Mouse (Mus musculus) forebrain, embryonic 15.5 days (tissue): Measurements from ENCODE around the gene Slc9a8. TPM values are rescaled to one million over a fixed set of nuclear protein-coding genes. Genes with fewer than 3 reads are reported as not detected.
"Not testable (repeated sequence)": the region's sequence is repeated elsewhere in the genome, so short reads cannot be mapped to it uniquely, and the experiment has no call there.

Experiments used
- ATAC-seq: fragments of 200-750 bp; cut with Nextera tagmentation; replicated peaks from 2 replicates; pipeline ENCODE4 v1.8.0; 2017; ENCODE audit warnings: mild to moderate bottlenecking, moderate TSS enrichment, moderate library complexity
- H3K27ac ChIP-seq: fragments of 300-500 bp; sonication (generic); replicated peaks from 2 replicates; pipeline ENCODE4 v1.5.1; 2015; ENCODE audit warnings: mild to moderate bottlenecking, inconsistent platforms
- H3K27me3 ChIP-seq: fragments of 300-500 bp; sonication (generic); 2 replicates; pipeline ENCODE4 v1.6.1; 2015; ENCODE audit warnings: inconsistent platforms
- H3K36me3 ChIP-seq: fragments of 300-500 bp; sonication (generic); 2 replicates; pipeline ENCODE4 v1.6.1; 2015; ENCODE audit warnings: mild to moderate bottlenecking, inconsistent platforms
- H3K4me1 ChIP-seq: fragments of 300-500 bp; sonication (generic); 2 replicates; pipeline ENCODE4 v1.6.1; 2015; ENCODE audit warnings: inconsistent platforms
- H3K4me2 ChIP-seq: fragments of 300-500 bp; sonication (generic); replicated peaks from 2 replicates; pipeline ENCODE4 v1.6.1; 2015; ENCODE audit warnings: mild to moderate bottlenecking, inconsistent platforms
- H3K4me3 ChIP-seq: fragments of 300-500 bp; sonication (generic); 2 replicates; pipeline ENCODE4 v1.5.1; 2015; ENCODE audit warnings: mild to moderate bottlenecking, inconsistent platforms
- H3K9ac ChIP-seq: fragments of 300-500 bp; sonication (generic); replicated peaks from 2 replicates; pipeline ENCODE4 v1.6.1; 2015; ENCODE audit warnings: mild to moderate bottlenecking, inconsistent platforms
- H3K9me3 ChIP-seq: fragments of 300-500 bp; sonication (generic); 2 replicates; pipeline ENCODE4 v1.6.1; 2016; ENCODE audit warnings: inconsistent platforms
- WGBS: fragments of 180-500 bp; shearing (Covaris S2); methylation state at CpG from one replicate; pipeline ENCODE4 v1.1.7; 2015; ENCODE audit warnings: mixed read lengths; 5-methylcytosine and 5-hydroxymethylcytosine counted together
- polyA plus RNA-seq: library from polyadenylated mRNA; unstranded; fragments of >200 nt; fragmentation: Nextera tagmentation; extraction: Ambion mirVana; gene quantifications from 2 replicates; pipeline ENCODE4 v1.2.1, GENCODE M21; 2015

Gene Slc9a8
- polyA plus RNA-seq, 1 experiment from 2014 or later, result 20.4 TPM

DNA sequence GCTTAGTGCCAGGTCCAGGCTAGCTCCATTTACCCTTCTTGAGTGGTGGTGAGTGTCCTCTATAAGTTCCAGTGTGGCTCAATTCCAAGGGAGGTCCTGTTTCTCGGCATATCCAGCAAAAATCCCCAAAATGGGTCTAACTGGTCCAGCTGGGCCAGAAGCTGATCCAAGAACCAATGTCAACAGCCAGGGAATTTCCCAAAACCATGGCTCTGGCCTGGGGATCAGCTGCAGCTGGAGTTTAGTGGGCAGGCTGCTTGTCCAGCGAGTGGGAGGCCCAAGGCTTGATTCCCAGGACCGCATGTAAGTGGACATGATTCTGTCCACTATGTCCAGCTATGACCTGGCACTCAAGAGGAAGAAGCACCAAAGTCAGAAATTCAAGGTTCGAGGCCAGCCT, 35.1 kb upstream of the Slc9a8 start:
- no peak overlapping the region for H3K27ac ChIP-seq
- no peak overlapping the region for H3K4me3 ChIP-seq
- no peak for ATAC-seq
- H3K9me3 ChIP-seq, result no peaks in the 10 kb centered on the region
- H3K36me3 ChIP-seq, result no peaks in the 10 kb centered on the region
- H3K4me2 ChIP-seq, result no peak overlapping the region
- no peaks in the 10 kb centered on the region for H3K4me1 ChIP-seq
- H3K27me3 ChIP-seq, result no peaks in the 10 kb centered on the region
- 77% methylated on average over 4 of the region's 4 CpGs for WGBS
- H3K9ac ChIP-seq, result no peak overlapping the region

DNA sequence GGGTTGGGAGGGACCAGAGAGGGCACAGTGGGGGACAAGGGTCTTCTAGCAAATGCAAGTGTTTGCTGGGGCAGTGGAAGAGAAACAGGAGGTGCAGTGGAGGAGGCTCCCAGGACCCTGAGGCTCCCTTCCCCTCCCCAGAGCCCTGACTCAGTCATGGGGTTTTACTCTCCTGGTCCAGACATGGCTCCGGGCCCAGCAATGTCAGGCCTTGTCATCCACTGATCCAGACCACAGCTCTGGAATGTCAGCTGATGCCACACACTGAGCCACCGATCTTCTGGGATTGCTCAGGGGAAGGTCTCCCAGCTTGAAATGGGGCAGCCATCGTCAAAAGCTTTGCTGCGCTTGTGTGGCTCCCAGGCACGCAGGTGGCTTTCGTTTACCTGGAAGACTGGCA, 34.5 kb upstream of the Slc9a8 start:
- H3K4me2 ChIP-seq, result no peak overlapping the region
- H3K9ac ChIP-seq, result no peak overlapping the region
- no peaks in the 10 kb centered on the region for H3K27me3 ChIP-seq
- no peaks in the 10 kb centered on the region for H3K4me1 ChIP-seq
- H3K36me3 ChIP-seq, result no peaks in the 10 kb centered on the region
- no peak overlapping the region for H3K27ac ChIP-seq
- H3K9me3 ChIP-seq, result no peaks in the 10 kb centered on the region
- ATAC-seq, result no peak
- 82% methylated on average over 6 of the region's 6 CpGs for WGBS
- no peak overlapping the region for H3K4me3 ChIP-seq

DNA sequence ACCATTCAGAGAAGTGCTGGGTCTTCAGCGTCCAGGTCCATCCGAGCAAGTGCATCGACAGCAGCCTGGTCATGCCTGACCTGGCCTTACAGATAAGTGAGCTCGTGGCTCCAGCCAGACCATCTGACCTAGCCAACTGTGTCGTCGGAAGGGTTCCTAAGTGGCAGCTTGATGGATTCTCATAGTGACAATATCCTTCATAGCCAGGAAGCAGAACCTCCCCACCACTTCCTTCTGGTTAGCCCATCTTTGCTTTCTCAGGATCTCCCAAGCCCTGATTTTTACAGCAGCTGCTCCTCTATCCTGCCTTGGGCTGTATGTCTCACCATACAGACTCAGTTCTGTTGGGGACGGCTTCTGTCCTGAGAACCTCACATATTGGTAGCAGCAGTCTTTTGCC, 27.1 kb upstream of the Slc9a8 start:
- H3K4me3 ChIP-seq, result no peak overlapping the region
- WGBS, result 89% methylated on average over 7 of the region's 7 CpGs

DNA sequence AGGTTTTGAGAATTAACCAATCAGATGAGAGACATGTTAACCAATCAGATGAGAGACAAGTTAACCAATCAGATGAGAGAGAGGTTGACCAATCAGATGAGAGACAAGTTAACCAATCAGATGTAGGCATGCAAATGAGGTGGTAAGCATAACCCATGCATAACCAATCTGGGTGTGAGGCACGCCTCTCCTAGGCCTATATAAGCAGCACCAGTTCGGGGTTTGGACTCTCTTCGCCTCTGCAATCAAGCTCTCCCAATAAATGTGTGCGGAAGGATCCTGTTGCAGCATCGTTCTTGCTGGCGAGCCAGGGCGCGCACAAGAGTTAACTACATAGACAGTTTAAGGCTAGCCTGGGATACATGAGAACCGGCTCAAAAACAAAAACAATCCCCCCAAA, 25.1 kb upstream of the Slc9a8 start:
- not testable (repeated sequence) for H3K27ac ChIP-seq, H3K9me3 ChIP-seq, H3K4me3 ChIP-seq, H3K4me1 ChIP-seq, H3K4me2 ChIP-seq, ATAC-seq, H3K36me3 ChIP-seq, H3K27me3 ChIP-seq, H3K9ac ChIP-seq
- WGBS, result 91% methylated on average over 9 of the region's 9 CpGs

More for the DNA sequence above, 27.1 kb upstream of the Slc9a8 start:
- Histone ChIP-seq H3K9ac (no peak overlapping the region), H3K36me3 (no peaks in the 10 kb centered on the region), H3K27ac (no peak overlapping the region), H3K27me3 (no peaks in the 10 kb centered on the region), H3K4me2 (no peak overlapping the region), H3K9me3 (no peaks in the 10 kb centered on the region), H3K4me1 (no peaks in the 10 kb centered on the region)
- ATAC-seq, result no peak

DNA sequence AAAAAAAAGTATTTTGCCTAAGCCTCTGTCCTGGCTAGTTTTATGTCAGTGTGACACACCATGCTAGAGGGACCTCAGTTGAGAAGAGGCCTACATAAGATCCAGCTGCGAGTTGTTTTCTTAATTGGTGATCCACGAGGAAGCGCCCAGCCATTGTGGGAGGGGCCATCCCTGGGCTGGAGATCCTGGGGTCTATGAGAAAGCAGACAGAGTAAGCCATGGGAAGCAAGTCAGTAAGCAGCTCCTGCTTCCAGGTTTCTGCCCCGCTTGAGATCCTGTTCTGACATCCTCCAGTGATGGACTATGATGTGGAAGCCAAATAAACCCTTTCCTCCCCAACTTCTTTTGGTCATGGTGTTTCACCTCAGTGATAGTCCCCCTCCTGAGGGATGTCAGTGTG, 22.5 kb upstream of the Slc9a8 start:
- H3K9ac ChIP-seq, result no peak overlapping the region
- no peaks in the 10 kb centered on the region for H3K36me3 ChIP-seq
- H3K4me1 ChIP-seq, result no peaks in the 10 kb centered on the region
- H3K4me3 ChIP-seq, result no peak overlapping the region
- no peaks in the 10 kb centered on the region for H3K27me3 ChIP-seq
- 66% methylated on average over 4 of the region's 4 CpGs for WGBS
- no peak overlapping the region for H3K4me2 ChIP-seq
- ATAC-seq, result no peak
- no peaks in the 10 kb centered on the region for H3K9me3 ChIP-seq
- H3K27ac ChIP-seq, result no peak overlapping the region

DNA sequence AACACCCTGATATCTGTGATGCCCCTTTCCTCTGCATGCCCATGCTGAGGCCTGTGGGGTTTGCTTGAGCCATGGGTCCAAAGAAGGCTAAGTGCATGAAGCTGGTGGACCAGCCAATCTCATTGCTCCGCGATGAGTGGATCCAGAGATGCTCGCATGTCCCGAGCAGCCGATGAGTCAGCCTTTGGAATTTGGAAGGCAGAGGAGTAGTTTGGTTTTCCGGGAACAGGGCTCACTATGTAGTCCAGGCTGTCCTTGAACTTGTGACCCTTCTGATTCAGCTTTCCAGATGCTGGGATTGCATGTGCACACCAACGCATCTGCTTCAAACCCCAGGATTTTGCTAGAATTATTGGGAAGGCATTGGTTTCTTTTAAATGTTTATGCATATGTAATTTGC, 21.9 kb upstream of the Slc9a8 start:
- Histone ChIP-seq H3K4me2 (no peak overlapping the region), H3K9ac (no peak overlapping the region), H3K27me3 (no peaks in the 10 kb centered on the region), H3K4me3 (no peak overlapping the region), H3K4me1 (no peaks in the 10 kb centered on the region), H3K36me3 (no peaks in the 10 kb centered on the region), H3K9me3 (no peaks in the 10 kb centered on the region), H3K27ac (no peak overlapping the region)
- ATAC-seq, result no peak
- WGBS, result 91% methylated on average over 7 of the region's 7 CpGs

DNA sequence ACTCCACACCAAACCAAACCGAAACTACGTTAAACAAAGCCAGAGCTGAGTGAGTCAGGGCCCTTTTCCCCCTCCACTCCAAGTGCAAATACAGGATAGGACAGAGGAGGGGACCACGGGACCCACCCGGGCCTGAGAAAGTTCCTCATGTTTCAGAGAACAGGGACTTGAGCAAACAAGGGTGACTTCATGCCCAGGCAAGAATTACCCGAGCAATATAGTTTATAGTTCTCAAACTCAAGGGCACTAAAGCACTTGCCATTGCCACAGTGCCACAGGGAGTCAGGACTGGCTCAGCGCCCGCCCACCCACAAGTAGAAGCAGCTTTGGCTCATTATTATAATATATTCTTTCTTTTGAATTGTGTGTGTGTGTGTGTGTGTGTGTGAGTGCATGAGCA, 18.4 kb upstream of the Slc9a8 start:
- no peak overlapping the region for H3K4me2 ChIP-seq
- H3K27ac ChIP-seq, result no peak overlapping the region
- H3K36me3 ChIP-seq, result no peaks in the 10 kb centered on the region
- 70% methylated on average over 7 of the region's 7 CpGs for WGBS
- H3K27me3 ChIP-seq, result no peaks in the 10 kb centered on the region
- no peaks in the 10 kb centered on the region for H3K4me1 ChIP-seq
- no peak for ATAC-seq
- no peak overlapping the region for H3K9ac ChIP-seq
- H3K4me3 ChIP-seq, result no peak overlapping the region
- H3K9me3 ChIP-seq, result no peaks in the 10 kb centered on the region

DNA sequence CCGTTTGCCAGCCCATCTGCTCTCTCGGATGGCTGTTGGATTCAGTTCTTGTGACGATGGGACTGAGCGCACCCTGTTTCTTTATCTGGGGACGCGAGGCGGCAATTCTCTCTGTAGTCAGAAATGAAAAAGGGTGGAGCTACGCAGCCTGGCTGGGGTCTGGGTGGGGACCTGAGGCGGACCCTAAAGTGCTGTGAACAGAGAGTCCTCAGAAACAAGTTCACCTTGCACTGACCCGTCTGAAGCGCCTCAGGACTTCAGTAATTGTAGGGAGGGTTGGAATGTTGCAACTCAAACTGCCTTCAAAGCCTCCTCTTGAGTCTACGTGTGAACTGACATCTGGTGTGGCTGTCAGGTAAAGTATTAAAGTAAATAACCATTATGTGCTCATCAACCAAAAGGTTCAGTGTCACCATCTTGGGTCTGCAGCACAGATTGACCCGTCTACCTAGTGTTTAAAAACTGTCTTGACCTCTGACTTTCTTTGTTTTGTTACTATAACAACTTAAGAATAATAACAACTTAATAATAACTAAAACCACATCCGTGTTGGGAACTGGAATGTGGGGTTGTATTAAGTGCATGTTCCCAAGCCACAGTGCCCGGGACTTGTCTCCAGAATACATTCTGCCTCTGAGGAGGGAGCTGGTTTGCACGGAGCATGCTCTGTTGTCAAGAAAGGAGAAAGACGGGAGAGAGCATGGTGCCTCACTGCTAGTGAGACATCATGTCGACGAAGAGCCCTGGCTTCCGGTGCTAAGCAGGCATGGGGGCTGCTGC, 16.2 kb upstream of the Slc9a8 start:
- H3K36me3 ChIP-seq, result no peaks in the 10 kb centered on the region

DNA sequence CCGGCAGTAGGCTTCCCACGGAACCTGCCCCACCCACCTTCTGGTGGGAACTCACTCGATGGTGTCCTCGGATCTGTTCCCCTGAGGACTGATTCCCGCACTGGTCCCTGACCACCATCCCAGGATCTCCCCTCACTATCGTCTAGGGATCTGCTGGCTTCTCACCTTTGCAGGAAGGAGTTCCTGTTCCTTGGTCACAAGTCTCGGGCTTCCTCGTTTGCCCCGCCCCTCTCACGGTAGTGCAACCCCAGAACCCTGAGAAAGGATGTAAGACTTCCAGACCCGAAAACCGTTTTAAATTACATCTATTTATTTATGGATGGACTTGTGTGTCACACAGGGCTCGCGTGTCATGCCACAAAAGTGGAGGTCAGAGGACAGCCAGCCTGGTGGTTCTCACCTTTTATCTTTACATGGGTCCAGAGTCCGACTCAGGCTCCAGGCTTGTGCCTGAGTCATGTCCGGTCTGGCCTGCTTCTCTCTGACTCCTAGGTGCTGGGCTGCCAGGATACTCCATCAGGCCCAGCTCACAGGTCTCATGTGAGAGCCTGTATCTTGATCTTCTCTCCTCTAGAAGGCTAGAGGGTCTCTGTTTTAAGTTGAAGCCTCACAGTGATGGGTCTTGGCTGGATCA, 14.1 kb upstream of the Slc9a8 start:
- Histone ChIP-seq H3K9me3 (no peaks in the 10 kb centered on the region), H3K4me3 (no peak overlapping the region), H3K4me2 (no peak overlapping the region), H3K27me3 (no peaks in the 10 kb centered on the region), H3K36me3 (no peaks in the 10 kb centered on the region), H3K9ac (no peak overlapping the region), H3K4me1 (no peaks in the 10 kb centered on the region), H3K27ac (no peak overlapping the region)
- WGBS, result 95% methylated on average over 16 of the region's 16 CpGs
- no peak for ATAC-seq

More for the DNA sequence above, 16.2 kb upstream of the Slc9a8 start:
- no peaks in the 10 kb centered on the region for H3K9me3 ChIP-seq
- no peak overlapping the region for H3K4me3 ChIP-seq
- no peak for ATAC-seq
- no peaks in the 10 kb centered on the region for H3K27me3 ChIP-seq
- WGBS, result 80% methylated on average over 20 of the region's 20 CpGs
- H3K4me2 ChIP-seq, result no peak overlapping the region
- H3K4me1 ChIP-seq, result no peaks in the 10 kb centered on the region
- H3K27ac ChIP-seq, result no peak overlapping the region
- H3K9ac ChIP-seq, result no peak overlapping the region

DNA sequence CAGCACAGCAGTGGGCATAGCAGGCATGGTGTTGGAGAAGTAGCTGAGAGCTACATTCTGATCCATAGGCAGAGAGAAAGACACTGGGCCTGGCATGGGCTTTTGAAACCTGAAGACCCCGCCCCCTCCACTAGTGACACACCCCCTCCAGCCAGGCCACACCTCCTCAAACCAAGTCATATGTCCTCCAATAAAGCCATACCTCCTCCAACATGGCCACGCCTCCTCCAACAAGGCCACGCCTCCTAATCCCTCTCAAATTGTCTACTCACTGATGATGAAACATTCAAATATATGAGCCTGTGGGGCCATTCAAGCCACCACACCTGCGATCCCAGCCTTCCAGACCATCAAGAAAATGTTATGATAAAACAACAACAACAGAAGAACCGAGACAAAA, 7.1 kb upstream of the Slc9a8 start:
- WGBS, result 91% methylated on average over 5 of the region's 5 CpGs
- no peak overlapping the region for H3K4me3 ChIP-seq
- ATAC-seq, result no peak
- H3K36me3 ChIP-seq, result no peaks in the 10 kb centered on the region
- H3K4me2 ChIP-seq, result no peak overlapping the region
- no peaks in the 10 kb centered on the region for H3K9me3 ChIP-seq
- no peak overlapping the region for H3K27ac ChIP-seq
- H3K4me1 ChIP-seq, result no peaks in the 10 kb centered on the region
- H3K9ac ChIP-seq, result no peak overlapping the region
- H3K27me3 ChIP-seq, result no peaks in the 10 kb centered on the region

DNA sequence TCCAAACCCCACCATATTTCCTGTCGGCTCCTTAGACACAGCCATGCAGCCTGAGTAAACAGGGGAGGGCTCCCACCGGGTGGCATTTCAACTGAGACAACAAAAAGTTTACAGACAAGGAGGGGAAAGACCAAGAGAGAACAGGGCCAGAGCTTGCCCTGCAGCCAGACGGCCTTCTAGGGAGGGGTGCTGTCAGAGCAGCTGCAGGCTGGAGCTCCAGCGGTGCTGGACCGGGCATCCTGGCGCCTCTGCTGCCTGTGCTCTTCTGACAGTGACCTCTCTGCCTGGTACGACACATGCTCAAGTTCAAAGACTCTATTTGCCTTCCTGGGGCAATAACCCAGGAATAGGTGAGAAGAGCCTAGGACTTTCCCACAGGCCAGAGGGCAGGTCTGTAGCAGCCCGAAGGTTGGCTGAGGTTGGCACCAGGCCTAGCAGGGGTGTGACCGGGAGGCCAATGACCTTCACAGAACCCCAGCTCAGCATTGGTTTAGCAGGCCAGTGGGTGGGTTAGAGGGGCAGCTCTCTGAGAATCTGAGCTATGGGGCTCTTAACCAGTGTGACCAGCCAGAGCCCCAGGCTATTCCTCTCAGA, 5.4 kb upstream of the Slc9a8 start:
- 84% methylated on average over 9 of the region's 9 CpGs for WGBS
- no peak for ATAC-seq
- Histone ChIP-seq H3K27ac (no peak overlapping the region), H3K4me3 (no peak overlapping the region), H3K9ac (no peak overlapping the region), H3K4me1 (peaks cover 9% of the 10 kb centered on the region), H3K9me3 (no peaks in the 10 kb centered on the region), H3K27me3 (no peaks in the 10 kb centered on the region), H3K36me3 (no peaks in the 10 kb centered on the region), H3K4me2 (no peak overlapping the region)

DNA sequence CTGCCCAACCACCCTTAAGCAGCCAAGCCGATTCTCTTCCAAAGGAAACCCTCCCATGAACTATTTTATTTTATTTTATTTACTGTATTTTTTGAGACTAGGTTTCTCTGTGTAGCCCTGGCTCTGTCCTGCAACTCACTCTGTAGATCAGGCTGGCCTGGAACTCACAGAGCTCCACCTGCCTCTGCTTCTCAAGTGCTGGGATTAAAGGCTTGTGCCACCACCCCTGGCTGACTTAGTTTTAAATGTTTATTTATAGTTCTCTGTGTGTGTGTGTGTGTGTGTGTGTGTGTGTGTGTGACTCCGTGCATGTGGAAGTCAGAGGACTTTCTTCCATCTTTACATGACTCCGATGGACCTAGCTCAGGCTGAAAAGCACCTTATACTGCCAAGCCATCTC, 4.5 kb upstream of the Slc9a8 start:
- Histone ChIP-seq H3K9me3 (no peaks in the 10 kb centered on the region), H3K4me2 (no peak overlapping the region), H3K27ac (no peak overlapping the region), H3K36me3 (no peaks in the 10 kb centered on the region), H3K27me3 (no peaks in the 10 kb centered on the region), H3K4me3 (no peak overlapping the region), H3K9ac (no peak overlapping the region), H3K4me1 (peaks cover 9% of the 10 kb centered on the region)
- no peak for ATAC-seq
- 95% methylated on average over 3 of the region's 3 CpGs for WGBS
